Mouse (Mus musculus) adrenal gland, adult 18-20 months (tissue): ENCODE data around the gene Fgfrl1. TPM values are rescaled to one million over a fixed set of nuclear protein-coding genes. Genes with fewer than 3 reads are reported as not detected.

ENCODE experiments used
- DNase-seq, 2 experiments: peaks; one replicate each; pipeline ENCODE4 v3.0.0; 2021 to 2022; ENCODE audit warnings: low spot score in 2 of 2
- total RNA-seq, 2 experiments: library from RNA; stranded (reverse); gene quantifications; 1 replicate in 1 of 2; 2 replicates in 1 of 2; pipeline ENCODE4 v1.2.3; 2021

Fgfrl1 gene
- total RNA-seq, 2 experiments from 2014 or later: 30.3 to 68.9 TPM

DNA sequence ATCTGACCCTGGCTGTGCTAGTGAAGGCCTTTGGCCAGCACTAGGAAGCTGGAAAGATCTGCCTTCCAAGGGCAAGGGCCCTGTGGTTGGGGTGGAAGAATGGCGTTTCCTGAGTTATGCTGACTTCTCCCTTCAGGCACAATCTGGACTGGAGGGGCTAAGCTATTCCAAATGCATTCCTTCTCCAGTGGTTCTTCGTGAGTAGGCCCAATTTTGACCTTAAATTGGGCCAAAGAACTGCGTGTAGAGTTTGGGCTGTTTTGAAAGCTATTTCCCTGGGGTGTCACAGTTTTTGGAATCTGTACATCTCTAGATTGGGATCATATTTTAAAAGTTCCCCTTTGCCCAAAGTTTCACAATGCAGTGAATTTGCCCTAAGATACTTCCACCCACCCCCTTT is 4.4 kb downstream of the Fgfrl1 start:
- no peak for DNase-seq

DNA sequence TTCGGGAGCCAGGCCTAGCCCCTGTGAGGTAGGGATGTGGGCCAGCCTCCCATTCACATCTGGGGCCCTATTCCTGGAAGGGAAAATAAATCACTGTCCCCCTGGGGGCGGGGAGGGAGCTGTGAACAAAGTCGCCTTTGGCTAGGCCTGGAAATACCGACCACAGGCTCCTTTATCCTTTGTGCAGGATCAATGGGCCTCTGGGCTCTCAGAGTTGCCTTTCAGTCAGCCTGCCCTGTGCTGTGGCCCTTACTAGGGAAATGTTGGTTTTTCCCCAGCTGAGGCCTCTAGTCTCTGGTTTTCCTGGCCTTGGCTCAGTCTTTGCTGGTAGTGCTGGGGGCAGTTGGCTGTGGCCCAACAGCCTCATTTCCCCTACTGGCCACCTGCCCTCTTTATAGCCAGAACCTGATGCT is 5.2 kb downstream of the Fgfrl1 start:
- no peak for DNase-seq

DNA sequence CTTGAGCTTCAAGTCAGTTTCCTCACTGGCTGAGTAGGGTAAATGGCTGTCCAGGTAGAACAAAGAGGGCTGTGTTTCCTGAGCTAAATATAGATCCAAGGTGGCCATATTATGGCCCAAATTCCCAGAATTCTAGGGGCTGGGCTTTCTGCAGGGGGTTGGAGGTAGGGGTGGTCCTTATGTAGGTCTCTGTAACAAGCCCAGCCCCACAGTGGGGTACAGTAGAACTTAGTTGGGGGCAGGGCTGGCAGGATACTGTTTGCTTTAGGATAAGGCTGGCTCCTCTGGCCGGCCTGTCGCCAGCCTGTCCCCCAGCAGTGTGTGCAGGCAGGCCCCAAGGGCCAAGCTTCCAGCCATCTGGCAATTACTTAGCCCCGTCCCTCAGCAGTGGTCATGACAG is 8.2 kb downstream of the Fgfrl1 start:
- DNase-seq: no peak

DNA sequence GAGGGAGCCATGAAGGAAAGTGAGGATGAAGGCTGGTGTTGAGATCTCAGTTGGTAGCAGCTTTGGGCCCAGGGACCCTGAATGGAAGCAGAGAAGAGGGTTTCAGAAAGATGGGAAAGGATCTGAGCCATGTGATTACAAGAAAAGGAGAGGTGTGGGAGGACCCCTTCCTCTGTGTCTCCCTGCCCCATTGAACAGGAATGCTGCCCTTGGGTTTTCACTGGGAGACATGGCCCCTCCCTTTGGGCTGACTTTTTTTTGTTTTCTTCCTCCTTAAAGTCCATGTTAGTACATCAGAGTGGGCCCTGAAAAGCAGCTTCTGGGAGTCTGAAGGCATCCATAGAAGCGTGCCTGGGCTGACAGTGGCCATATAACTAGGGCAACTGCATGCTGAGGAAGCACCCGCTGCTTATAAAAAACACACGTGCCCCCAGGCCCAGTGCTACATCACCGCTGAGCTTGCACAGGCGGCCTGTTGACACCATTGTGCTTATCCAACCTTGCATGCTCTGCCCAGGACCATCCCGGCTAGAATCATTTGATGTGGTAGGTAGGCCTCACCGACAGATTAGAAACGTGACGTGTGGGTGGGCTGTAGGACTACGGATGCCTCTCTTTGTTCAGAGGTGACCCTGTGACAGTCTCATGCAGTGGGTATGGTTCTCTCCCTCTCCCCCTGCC is 9.3 kb downstream of the Fgfrl1 start:
- DNase-seq: no peak

DNA sequence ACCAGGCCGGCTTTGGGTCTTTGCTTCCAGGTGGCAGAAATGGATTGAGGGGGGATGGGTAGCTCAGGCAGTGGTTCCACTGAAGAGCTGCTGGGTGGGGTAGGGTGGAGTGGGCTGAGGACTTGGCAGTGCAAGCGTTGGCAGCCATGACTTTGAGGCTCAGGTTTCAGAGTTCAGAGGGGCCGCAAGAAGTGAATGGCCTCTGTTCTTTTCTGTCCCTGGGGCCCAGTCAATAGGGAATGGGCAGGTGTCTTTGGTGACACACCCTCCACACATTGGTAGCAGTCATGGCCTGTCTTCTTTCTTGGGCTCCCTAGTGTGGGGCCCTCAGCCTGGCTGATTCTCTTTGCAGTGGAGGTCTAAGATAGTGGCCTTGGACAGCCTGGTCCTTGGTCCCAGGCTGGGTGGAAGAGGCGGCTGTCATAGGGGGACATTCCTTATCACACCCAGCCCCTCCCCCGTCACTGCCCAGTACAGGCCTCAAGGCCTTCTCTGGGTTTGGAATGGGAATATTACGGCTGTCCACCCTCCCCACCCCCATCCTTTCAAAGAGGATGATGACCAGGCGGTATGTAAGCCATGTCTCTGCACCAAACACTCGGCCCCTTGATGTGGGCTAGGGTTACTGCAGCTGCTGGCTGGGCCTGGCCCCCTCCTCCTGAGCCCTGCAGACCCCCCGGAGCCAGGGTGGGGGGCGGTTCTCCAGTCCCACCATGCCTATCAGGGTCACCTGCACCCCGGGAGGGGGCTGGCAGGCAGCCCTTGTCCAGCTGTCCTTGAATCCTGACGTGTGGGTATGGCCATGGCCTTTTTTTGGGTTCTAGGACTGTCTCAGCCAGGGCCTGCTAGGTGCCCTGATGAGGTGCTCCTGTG is 11.8 kb downstream of the Fgfrl1 start:
- DNase-seq: no peak

DNA sequence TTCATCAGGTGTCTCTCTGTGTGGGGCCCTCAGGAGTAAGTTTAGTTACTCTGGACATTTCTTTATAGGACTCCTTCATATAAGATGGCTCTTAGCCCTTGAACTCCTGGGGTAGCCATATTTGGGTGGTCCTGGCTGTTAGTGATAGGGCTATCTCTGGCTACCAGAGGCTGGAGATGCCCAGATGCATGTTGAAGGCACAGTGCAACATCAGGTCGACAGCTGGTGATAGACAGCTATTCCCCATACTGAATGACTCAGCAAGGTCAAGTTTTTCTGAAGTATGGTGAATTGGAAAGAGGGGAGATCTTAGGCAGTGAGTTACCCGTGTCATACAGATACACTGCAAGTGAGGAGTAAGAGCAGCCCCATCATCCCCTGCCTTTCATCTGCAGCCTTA is 15.6 kb downstream of the Fgfrl1 start:
- DNase-seq: no peak

DNA sequence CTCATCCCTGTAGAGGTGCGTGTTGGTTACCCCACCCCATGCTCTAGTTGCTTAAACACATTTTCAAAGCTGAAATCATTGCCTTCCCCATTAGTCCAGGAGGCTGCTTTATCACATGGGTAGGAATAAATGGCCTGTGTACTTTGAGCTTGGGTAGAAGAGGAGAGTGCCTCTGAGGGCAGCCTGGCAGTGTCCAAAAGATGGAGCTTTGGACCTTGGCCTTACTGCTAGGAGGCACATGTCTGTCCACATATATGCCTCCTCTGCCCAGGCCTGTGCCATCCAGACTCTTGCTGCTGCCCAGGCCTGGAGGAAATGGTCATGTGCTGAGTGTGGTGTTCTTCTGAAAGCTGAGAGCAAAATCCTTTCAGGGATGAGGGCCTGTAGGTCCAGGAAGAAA is 16.2 kb downstream of the Fgfrl1 start:
- DNase-seq: no peak

DNA sequence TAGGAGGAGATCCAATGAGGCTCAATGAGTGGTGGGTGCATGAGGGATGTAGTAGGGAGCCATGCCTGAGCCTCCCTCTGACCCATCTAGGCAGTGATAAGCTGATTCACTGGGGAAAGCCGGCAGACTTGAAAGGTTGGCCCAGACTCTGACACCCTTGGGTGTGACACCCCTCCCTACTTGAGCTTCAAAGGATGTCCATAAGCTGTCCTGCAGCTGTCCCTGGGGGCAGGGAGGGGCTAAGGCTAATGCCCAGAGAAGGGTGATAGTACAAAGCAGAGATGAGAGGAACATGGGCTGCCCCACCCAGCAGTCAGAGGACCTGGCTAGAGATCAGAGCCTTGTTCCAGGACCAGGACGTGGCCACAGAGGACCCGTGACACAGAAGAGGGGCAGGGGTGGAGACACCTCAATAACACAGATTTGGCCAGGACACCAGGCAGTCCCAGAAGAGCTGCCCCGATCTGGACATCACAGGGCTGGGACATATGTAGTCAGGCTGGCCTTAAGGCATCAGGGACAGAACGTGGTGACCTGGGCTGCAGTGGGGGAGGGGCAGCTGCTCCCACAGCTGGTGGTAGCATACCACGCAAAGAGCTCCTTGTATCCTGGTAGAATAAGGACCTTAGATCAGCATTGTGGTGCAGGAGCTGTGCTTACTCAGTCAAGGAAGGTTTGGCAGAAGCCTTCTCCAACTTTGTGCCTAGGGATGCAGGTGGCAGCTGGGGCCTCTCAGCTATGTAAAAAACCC is 17.0 kb downstream of the Fgfrl1 start:
- no peak for DNase-seq

DNA sequence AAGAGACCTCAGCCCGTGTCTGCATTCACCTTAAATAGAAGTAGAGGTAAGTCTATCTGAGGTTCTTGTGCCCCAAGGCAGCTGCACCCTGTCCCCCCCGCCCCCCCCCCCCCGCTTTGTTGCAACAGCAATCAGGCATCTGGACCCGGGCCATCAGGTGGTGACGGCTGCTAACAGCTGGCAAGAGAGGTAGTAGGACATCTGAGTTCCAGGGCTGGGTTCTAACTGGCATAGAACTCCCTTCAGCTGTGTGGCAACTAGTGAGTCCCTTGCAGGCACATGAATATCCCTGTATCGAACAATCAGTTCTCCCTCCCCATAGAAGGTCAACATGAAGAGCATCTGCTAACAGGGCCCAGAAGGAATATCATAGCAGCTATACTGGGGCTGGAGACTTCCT is 19.8 kb downstream of the Fgfrl1 start:
- no peak for DNase-seq

DNA sequence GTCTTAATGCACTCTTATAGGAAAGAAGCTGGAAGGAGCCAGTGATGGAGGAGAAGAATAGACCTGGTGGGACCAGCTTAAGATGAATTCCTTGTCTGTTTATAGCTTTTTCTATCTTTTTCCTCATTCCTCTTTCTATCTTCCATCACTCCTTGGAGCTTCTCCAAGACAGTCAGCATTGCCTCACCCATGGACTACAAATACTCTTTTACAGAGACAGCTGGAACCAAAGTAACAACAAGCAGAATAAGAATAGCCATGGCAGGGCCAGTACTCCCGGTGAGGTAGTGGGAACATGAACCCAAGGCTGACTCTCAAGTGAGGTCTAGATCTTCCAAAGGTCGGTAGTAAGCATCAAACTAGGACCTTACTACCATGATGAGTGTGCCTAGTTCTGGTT is 20.9 kb downstream of the Fgfrl1 start:
- DNase-seq: no peak

DNA sequence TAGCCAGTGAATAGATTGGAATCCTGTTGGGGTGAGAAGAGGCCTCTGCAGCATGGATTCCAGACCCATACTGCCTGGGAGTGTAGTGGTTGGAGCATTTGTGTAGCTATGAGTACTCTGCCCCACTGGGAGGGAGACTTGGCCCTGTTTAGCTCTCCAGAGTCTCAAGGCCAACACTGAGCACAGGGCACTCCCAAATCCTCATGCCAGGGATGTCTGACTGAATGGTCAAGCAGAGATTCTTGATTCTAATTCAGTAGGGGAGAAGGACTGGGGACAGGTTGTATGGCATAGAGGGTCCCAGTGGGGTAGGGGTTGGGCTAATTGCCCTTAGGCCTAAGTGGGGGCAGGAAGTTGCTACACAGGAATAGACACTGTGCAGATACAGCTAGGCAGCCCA is 21.5 kb downstream of the Fgfrl1 start:
- no peak for DNase-seq

DNA sequence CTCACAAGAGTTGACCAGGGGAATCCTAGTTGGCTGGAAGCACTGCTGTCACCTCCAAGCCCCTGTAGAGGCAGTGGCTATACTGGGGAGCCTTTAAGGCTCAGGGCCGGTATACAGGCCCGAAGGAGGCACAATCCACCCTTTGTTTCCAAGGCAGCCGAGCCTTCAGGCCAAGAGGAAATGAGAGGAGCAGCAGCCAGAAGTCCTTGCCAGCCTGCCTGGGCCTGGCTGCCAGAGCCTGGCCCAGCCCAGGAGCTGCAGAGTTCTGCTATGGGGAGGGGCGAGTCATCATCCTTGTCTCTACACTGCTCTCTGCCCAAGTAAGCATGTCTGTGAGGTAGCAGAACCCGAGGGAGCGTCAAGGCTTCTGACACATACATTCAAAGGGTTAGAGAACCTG is 22.0 kb downstream of the Fgfrl1 start:
- no peak for DNase-seq

DNA sequence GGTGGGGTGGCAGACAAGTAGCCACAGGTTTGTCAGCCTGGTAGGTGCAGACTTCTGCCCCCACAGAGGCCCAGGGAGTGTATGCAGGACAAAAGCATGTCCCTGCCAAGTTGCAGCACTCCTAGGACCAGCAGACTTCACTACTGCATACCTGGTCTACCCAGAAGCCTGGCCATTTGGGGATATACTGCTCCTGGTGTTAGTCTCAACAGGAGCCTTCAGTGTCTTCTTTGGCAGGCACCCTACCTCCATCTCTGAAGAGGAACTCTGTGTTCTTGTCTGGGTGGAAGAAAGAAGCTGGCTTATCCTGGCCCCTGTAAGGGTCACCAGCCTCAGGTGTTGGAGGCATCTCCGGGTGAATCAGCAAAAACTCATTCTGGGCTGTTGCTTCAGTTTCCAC is 23.8 kb downstream of the Fgfrl1 start:
- no peak for DNase-seq

DNA sequence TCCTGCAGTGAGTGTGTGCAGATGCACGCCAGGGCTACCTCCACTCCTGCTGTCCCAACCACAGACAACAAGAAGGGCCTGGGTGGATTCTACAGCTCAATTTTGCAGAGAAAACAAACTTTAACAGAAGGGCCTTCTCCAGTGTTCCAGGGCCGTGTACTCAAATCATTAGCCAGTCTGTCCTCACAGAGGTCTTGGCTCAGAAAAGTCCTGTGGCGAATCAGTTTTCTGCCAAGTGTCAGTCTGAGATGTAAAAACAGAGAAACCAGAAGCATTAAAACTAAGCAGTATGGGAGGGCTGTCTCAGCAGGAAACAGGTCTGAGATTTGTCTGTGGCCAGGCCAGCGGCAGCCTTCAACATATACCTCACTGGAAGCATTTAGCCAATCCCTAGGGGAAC is 25.9 kb downstream of the Fgfrl1 start:
- DNase-seq: peak in 1 of 2 experiments; percentile 11

DNA sequence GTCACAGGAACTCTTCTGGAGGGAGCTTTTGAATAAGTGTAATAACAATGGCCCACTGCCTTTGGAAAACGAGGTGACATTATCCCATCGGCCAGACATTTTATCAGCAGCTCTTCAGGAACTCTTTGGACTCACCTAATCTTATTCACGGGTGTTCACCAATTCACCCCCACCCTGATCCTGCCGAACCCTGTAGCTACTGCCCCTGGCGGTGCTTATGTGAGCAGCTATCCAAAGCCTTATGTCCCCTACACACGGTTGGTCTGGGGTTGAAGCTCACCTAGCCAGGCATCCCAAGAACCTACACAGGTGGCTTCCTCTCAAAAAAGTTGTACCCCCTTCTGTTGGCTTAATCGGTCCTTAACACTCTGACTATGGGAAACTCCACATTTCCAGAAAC is 27.6 kb downstream of the Fgfrl1 start:
- peak in 1 of 2 experiments; percentile 7 for DNase-seq

DNA sequence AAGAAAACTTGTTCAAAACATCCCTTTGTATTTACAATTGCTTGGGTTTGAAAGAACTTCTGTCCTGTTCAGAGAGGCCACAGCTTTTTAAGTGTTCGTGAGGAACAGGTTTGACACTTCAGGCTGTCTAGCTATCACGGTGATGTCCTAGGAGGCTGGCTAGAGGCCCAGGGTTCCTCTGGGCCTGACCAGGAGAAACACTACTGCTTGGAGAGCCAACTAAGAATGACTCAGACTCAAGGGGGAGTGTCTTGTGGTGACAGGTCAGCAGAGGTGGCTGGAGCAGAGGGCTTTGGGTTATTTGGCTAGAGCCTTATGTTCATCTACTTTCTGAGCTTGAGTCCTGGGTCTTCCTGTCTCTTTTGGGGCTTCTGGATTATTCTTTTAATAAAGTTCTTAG is 31.8 kb downstream of the Fgfrl1 start:
- DNase-seq: no peak

DNA sequence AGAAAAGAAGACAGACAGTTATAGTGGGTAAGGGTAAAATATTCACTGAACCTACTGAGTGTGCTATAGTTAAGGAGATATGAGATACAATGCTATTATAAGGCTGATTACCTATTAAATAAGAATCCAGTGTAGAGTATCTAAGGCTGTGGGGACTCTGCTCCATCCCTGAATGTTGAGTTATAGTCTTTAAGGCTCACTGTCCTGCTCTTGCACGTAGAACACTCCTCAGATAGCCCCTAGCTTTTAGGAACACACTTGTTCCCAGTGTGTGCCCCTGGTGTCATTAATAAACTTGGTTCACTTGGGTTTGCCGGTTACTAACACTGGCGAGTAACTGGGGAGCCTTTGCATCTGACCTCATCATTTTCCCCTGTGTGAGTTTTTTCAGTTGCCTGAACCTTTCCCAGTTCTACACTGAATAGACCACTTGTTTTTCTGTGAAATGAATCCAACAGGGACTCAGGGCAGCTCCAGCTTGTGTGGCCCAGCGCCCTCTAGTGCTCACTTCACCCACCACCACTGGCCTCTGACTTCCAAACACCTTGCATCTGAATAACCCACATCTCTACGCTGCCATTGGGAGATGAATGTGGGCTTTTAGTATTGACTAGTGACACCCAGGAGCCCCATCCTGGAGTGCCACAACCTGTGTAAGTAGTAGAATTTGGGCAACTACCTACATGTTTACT is 34.5 kb downstream of the Fgfrl1 start:
- peak; percentile 70 to 72 for DNase-seq

DNA sequence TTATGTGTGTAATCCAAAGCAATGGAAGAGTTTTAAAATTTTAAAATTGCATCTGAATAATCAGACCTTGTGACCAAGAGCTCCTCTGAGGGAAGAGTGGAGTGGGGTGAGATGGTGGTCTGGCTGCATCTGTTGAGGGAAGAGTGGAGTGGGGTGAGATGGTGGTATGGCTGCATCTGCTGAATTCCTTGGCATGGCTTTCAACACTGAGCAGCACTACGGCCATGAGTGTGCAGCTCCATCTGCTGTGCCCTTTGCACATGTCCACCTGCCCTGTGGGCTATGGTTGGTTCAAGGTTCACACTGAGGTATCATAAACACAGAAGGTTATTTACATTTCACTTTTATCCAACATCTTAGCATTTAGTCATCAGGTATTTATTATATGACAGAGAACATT is 35.2 kb downstream of the Fgfrl1 start:
- DNase-seq: no peak

DNA sequence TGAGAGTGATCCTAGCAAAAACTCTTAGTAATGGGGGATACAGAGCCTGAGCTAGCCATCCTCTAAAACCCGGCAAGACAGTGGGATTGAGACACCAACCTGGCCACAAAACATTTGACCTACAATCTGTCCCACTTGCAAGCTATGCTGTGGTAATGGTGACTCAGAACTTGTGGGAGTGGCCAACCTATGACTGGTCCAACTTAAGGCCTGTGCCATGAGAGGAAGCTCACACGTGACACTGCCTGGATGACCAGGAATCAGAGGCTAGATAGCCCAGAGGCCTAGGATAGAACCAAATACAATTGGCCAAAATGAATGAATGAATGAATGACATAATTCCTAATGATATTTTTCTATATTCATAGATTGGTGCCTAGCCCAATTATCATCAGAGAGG is 49.7 kb downstream of the Fgfrl1 start:
- DNase-seq: no peak

DNA sequence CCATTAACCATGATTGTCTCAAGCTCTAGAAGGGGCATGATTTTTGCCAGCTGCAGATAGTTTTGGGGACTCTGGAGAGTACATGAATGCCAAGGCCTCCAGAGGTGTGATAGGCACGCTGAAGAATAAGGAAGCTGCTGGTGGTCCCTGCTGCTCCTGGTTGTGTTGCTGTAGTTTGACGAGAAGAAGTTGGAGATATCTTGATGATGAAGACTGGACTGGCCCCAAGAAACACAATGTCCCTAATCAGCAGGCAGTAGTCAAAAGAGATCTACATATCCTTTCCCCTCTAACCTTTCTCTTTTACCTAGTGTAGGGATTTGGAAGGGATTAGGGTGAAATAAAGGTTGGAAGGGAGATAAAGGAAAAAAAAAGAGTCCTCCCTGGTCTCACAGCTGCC is 50.4 kb downstream of the Fgfrl1 start:
- DNase-seq: no peak

DNA sequence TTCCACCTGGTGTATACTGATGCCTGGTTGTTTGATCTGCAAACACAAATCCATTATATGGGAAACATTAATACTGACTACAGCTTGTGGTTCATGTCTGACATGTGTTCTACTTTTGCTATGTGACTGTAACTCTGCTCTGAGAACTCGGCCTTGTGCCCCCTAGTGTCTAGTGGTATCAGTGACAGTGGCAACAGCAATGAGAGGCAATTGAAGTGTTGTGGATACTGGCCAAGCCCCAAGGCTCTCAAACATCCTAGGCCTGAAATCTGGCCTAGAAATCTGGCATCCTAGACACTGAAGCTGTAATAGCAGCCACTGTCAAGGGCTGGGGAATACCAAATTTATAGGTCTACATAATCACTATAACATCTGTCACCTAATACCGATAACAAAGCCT is 51.7 kb downstream of the Fgfrl1 start:
- DNase-seq: no peak
